Mouse (Mus musculus): ENCODE measurements around the gene Cdc34.
"Not testable (repeated sequence)": the region's sequence is repeated elsewhere in the genome, so short reads cannot be mapped to it uniquely, and the experiment has no call there.

Cdc34 gene

GRCm38 (mm10) chr10:79697916-79698315 is 15.9 kb downstream of the Cdc34 start:
- DNase-seq = peak; percentile 61 to 86

DNA sequence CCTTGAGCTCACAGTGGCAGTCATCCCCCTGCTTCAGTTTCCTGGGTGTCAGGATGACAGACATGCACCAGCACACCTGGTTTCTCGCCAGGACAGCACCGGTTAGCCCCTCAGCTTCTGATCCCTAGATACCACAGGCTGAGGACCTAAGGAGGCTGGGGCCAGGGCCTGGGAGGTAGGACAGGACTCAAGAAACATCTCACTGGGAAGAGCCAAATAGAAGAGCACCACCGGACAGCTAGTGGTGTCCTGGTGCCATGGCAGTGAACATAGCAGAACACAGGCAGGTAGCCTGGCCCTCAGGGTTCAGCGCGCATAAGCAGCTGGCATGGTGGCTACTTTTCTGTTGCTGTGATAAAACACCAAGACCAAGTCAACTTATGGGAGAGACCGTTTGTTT is 16.5 kb downstream of the Cdc34 start:
- no peak for DNase-seq

DNA sequence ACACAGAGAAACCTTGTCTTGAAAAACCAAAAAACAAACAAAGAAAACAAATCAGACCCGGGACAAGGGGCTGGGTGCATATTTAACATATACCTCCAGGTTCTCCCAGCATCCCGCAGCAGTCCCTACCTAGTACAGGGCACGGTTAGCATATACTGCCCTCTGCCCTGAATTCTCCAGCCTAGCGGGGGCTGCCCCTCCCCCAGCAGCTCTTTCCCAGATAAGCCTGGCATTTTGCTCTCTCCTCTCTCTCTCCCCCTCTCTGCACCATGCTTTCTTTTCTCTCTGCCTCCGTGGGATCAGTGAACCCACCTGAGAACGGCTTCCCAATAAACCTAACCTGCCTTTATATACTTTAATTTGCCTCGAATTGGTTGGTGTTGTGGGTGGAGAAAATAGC is 18.7 kb downstream of the Cdc34 start:
- DNase-seq = no peak

- peak; percentile 76 to 90 for DNase-seq
Observed at GRCm38 (mm10) chr10:79701443-79702129, 19.6 kb downstream of the Cdc34 start.

- DNase-seq = not testable (repeated sequence)
Observed at GRCm38 (mm10) chr10:79702970-79703369, 21.0 kb downstream of the Cdc34 start.

DNA sequence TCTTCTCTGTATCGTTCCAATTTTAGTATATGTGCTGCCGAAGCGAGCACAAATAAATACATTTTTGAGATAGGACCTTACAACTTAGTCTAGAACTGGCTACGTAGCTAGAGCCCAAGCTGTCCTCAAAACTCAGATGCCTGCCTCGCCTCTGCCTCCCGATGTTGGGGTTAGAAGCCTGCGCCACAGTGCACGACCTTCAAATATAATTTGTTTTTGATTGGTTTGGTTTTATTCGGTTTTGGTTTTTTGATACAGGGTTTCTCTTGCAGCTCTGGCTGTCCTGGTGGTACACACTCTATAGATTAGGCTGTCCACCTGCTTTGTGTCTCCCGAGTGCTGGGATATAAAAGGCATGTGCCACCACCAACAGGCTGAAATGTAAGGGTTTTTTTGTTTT is 21.5 kb downstream of the Cdc34 start:
- no peak for DNase-seq

DNA sequence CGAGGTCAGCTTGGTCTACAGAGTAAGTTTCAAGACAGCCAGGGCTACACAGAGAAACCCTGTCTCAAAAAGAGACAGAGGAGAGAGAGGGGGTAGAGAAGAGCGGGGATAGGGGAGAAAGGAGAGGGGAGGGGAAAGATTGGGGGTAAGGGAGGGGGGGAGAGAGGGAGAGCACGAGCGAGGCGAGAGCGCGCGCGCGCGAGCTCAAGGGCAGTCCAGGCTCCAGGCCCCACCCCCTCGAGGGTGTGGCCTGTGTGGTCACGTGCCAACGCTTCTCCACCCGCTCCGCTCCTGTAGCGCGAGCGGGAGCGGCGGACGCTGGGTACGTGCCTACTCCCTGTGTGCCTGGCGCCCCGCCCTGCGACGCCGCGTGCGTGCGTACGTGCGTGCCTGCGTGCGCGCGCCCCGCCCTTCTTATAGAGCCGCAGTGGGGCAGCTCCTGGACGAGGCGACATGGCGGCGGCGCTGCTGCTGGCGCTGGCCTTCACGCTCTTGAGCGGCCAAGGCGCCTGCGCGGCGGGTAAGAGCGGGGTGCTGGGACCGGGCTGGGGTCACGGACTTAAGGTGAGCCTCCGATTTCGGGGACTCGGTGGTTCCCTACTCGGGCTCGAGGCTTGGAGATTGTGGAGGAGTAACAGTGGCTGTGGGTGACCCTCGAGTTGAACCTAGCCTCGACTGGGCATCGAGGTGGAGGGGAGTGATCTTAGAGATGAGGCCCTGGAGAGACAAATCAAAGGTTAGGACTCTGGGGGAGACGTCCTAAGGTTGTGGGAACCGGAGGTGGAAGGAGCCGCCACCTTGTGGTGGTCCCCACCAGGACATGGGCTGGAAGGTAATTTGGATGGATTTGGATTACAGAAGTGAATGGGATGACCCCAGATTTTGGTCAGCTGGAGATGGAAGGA is 22.3 kb downstream of the Cdc34 start, which contains the start of gene Bsg:
Gene Bsg (plus strand): TSS at position 427 of the 905 bp plus-strand sequence.
- DNase-seq = peak; percentile 99 to 100

DNA sequence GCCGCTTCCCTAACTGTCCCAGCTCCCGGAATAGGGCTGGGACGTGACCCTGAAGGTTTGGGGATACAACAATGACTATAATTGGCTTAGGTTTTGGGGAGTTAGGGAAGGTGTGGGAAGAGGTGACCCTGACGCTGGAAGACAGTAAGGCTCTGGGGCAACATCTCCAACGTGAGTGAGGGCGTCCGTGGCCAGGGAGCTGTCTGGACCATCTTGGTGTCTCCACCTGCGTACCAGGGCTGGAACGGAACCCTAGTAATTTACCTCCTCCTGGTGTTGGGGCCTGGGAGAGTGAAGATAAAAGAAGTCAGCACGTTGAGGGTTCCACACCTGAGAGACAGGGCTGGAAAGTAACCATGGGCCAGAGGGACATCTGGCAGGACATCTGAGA is 23.0 kb downstream of the Cdc34 start:
- DNase-seq = no peak

GRCm38 (mm10) chr10:79705951-79706350 is 24.0 kb downstream of the Cdc34 start:
- no peak for DNase-seq

GRCm38 (mm10) chr10:79706406-79707094 is 24.6 kb downstream of the Cdc34 start:
- DNase-seq = no peak

GRCm38 (mm10) chr10:79707162-79707561 is 25.2 kb downstream of the Cdc34 start:
- DNase-seq = no peak

- DNase-seq = no peak
Observed at GRCm38 (mm10) chr10:79707759-79708158, 25.8 kb downstream of the Cdc34 start.

DNA sequence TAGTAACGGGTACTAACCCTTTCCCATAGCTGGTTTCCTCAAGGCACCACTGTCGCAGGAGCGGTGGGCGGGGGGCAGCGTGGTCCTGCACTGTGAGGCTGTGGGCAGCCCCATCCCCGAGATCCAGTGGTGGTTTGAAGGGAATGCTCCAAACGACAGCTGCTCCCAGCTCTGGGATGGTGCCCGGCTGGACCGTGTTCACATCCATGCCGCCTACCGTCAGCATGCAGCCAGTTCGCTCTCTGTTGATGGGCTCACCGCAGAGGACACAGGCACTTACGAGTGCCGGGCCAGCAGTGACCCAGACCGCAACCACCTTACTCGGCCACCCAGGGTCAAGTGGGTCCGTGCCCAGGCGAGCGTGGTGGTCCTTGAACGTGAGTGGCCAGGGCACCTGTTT is 26.7 kb downstream of the Cdc34 start:
- no peak for DNase-seq

DNA sequence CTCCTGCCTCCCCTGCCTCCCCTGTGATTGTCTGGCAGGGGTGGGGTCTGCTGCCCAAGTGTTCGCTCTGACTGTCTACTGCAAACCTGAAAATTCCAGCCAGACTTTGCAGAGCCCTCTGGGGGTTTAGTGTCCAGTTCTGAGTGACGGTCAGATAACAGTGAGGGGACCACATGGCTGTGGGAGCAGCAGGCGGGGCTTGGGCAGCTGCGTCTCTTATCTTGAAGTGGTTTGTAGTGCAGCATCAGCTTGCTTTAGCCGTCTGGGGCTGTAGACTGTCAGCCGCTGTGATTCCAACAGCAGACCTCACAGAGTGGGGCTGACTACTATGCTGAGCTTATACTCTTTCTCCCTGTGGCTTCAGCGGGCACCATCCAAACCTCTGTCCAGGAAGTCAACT is 27.3 kb downstream of the Cdc34 start:
- DNase-seq = no peak

DNA sequence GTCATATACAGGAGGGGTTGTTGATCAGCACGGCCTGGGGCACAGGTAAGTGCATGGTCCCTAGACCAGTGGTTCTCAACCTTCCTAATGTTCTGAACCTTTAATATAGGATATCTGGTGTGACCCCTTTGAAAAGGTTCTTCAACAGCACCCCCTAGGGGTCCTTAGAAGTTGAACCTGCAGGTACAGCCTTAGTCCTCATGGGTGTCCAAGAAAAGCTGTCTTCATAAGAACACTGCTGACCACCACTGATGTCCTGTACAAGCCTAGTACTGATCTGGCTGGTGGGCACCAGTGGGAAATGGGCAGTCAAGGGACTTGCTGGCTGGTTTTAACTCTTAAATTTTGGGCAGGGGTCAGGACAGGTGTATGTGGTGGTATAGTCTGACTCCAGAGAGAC is 30.0 kb downstream of the Cdc34 start:
- no peak for DNase-seq

GRCm38 (mm10) chr10:79712499-79713126 is 30.6 kb downstream of the Cdc34 start:
- peak; percentile 78 to 87 for DNase-seq

GRCm38 (mm10) chr10:79713163-79713562 is 31.2 kb downstream of the Cdc34 start:
- no peak for DNase-seq

DNA sequence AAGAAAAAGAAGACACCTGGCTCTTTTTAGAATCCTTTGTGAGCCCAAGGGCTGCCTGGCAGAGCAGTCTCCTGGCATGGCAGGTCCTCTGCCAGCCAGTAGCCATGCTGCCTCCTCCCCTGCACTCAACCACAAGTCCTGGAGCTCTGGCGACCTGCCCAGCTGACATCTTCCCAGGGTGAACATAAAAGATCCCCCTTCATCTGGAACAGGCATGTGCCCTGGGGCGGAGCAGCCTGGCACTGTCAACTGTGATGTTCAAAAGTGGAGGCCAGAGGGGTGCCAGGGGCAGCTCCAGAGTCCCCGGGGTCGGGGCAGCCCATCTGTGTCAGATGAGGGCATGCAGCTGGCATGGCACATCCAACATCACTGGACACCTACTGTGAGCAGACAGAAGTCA is 33.0 kb downstream of the Cdc34 start:
- peak in 1 of 2 experiments; percentile 29 for DNase-seq

GRCm38 (mm10) chr10:79716254-79716987 is 34.4 kb downstream of the Cdc34 start, which contains the start of gene Hcn2:
Hcn2 (plus strand) TSS chr10:79716634.
- DNase-seq = peak in 1 of 2 experiments; percentile 25

GRCm38 (mm10) chr10:79716988-79717355 is 35.0 kb downstream of the Cdc34 start:
- DNase-seq = peak in 1 of 2 experiments; percentile 33

DNA sequence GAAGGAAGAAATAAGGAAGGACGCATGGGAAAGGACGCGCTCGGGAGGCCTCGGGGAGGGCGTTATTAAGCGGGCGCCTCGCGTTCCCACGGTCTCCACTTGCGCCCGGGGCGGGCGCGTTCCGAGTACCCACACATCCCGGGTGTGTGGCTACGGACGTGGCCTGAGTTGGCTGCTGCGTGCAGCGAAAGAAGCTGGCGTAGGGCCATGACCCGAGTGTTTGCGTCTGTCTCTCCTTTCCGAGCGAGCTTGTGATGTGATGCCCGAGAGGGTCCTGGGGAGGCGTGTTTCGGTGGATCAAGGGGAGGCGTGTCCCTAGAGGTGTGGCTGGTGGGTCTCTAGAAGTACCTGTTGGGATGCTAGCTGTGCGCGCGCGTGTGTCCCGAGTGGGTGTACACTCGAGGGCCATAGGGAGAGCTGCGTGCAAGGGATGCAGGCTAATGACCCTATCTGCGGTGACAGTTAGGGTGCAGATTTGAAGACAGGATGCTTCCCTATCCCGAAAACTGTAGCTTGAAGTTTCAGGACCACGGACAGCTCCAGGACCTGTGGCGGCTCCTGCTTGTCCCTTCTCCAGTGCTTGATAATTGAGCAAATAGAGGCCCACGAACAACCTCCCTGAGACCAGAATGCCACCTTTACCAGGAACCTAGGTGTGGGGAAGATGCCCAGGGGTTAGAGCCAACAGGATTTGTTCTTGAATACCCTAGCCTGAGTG is 35.8 kb downstream of the Cdc34 start:
- DNase-seq = peak; percentile 54 to 80

Data from lung, postnatal 4 days (tissue).